Mouse (Mus musculus) forebrain, embryonic 11.5 days (tissue): ENCODE results near the gene Tubb4a. TPM values are rescaled to one million over a fixed set of nuclear protein-coding genes. Genes with fewer than 3 reads are reported as not detected.
A peak's percentile ranks its signal among the peaks of the same experiment; 100 is the strongest.

Experiments
- ATAC-seq: fragments of 200-750 bp; cut with Nextera tagmentation; replicated peaks from 2 replicates; pipeline ENCODE4 v1.8.0; 2017; ENCODE audit warnings: moderate TSS enrichment; ENCODE audit not compliant: low FRiP score
- DNase-seq: peaks from one replicate; pipeline ENCODE4 v3.0.0-alpha.2; 2017; ENCODE audit warnings: low spot score
- H3K27ac ChIP-seq: fragments of 300-500 bp; sonication (generic); 2 replicates; pipeline ENCODE4 v1.5.1; 2014; ENCODE audit warnings: low read depth, low read length
- H3K27me3 ChIP-seq: fragments of 300-500 bp; sonication (generic); 2 replicates; pipeline ENCODE4 v1.6.1; 2014; ENCODE audit warnings: mild to moderate bottlenecking, low read length, mixed read lengths; ENCODE audit not compliant: control insufficient read depth, insufficient read depth
- H3K36me3 ChIP-seq: fragments of 300-500 bp; sonication (generic); 2 replicates; pipeline ENCODE4 v1.6.1; 2014; ENCODE audit warnings: mild to moderate bottlenecking, low read length, moderate library complexity, mixed read lengths; ENCODE audit not compliant: control insufficient read depth, insufficient read depth
- H3K4me1 ChIP-seq: fragments of 300-500 bp; sonication (generic); replicated peaks from 2 replicates; pipeline ENCODE4 v1.6.1; 2014; ENCODE audit warnings: low read length, mixed read lengths; ENCODE audit not compliant: control insufficient read depth, insufficient read depth
- H3K4me2 ChIP-seq: fragments of 300-500 bp; sonication (generic); 2 replicates; pipeline ENCODE4 v1.6.1; 2014; ENCODE audit warnings: low read depth, mild to moderate bottlenecking, low read length, moderate library complexity, mixed read lengths; ENCODE audit not compliant: severe bottlenecking
- H3K4me3 ChIP-seq: fragments of 300-500 bp; sonication (generic); 2 replicates; pipeline ENCODE4 v1.5.1; 2014; ENCODE audit warnings: low read depth, low read length
- H3K9ac ChIP-seq: fragments of 300-500 bp; sonication (generic); 2 replicates; pipeline ENCODE4 v1.6.1; 2014; ENCODE audit warnings: low read length
- H3K9me3 ChIP-seq: fragments of 300-500 bp; sonication (generic); 2 replicates; pipeline ENCODE4 v1.6.1; 2016; ENCODE audit warnings: low read length, mixed read lengths; ENCODE audit not compliant: control insufficient read depth
- WGBS: fragments of 180-500 bp; shearing (Covaris S2); extraction: QIAGEN DNeasy Blood & Tissue Kit; methylation state at CpG from one replicate; pipeline ENCODE4 v1.1.7; 2014; 5-methylcytosine and 5-hydroxymethylcytosine counted together
- polyA plus RNA-seq: library from polyadenylated mRNA; unstranded; fragments of >200 nt; fragmentation: Nextera tagmentation; extraction: Ambion mirVana; gene quantifications from 2 replicates; pipeline ENCODE4 v1.2.1, GENCODE M21; 2014

The Tubb4a gene
- polyA plus RNA-seq, 1 experiment from 2014 or later, result 81.6 TPM

DNA sequence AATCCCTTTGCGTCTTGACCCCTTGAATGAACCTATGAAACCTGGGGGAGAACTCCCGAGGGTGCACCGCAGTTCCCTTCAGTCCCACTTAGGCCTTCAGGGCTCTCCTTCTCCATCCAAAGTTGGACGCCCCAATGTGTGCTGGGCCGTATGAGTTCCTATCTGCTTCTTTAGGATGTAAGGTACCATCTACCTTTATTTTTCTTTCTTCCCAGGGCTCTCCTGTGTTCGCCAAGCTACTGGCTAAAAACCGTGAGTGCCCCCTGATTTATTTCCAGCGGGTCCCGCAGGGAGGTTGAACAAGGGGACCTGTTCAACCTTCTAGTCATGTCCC, 18.4 kb upstream of the Tubb4a start:
- Histone ChIP-seq H3K9ac (peak overlapping the region; percentile 75), H3K27me3 (no peaks in the 10 kb centered on the region), H3K4me1 (peaks cover 8% of the 10 kb centered on the region), H3K27ac (no peak overlapping the region), H3K4me3 (peak overlapping the region; percentile 54), H3K4me2 (peak overlapping the region; percentile 76), H3K9me3 (no peaks in the 10 kb centered on the region), H3K36me3 (no peaks in the 10 kb centered on the region)
- 4% methylated on average over 9 of the region's 9 CpGs for WGBS
- DNase-seq (no peak), ATAC-seq (no peak)

DNA sequence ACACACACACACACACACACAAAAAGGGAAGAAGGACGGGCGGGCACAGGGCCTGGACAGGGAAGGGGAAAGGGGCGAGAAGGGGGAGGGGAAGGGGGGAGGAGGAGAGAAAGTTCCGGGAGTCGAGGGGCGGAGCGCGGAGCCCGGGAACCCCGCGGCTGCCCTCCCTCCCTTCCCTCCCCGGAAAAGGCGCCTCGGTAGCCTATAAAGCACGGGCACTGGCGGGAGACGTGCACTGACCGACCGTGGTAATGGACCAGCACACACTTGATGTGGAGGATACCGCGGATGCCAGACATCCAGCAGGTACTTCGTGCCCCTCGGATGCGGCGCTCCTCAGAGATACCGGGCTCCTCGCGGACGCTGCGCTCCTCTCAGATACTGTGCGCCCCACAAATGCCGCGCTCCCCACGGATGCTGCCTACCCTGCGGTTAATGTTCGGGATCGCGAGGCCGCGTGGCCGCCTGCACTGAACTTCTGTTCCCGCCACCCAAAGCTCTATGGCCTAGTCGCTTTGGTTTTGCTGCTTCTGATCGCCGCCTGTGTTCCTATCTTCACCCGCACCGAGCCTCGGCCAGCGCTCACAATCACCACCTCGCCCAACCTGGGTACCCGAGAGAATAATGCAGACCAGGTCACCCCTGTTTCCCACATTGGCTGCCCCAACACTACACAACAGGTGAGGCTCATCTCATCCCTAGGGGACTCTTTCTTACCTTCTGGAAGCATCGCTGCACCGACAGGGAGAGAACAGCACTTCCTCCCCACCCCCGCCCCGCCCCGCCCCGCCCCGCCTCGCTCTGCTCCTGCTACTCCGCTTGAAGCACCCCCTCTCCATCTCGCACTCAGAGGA, 17.8 kb upstream of the Tubb4a start, which contains the start of gene Tnfsf9:
Gene Tnfsf9 (plus strand): TSS at position 145 of the 854 bp plus-strand sequence.
- H3K9me3 ChIP-seq, result no peaks in the 10 kb centered on the region
- peak within 1 kb of the TSS; percentile 54 for H3K4me3 ChIP-seq
- no peaks in the 10 kb centered on the region for H3K36me3 ChIP-seq
- peak; percentile 88 for DNase-seq
- WGBS, result under 1% methylated on average over 58 of the region's 61 CpGs
- H3K9ac ChIP-seq, result peak within 1 kb of the TSS; percentile 75
- H3K4me2 ChIP-seq, result peak within 1 kb of the TSS; percentile 76
- ATAC-seq, result peak; percentile 83
- no peaks in the 10 kb centered on the region for H3K27me3 ChIP-seq
- H3K27ac ChIP-seq, result no peak within 1 kb of the TSS
- peaks cover 8% of the 10 kb centered on the region for H3K4me1 ChIP-seq

DNA sequence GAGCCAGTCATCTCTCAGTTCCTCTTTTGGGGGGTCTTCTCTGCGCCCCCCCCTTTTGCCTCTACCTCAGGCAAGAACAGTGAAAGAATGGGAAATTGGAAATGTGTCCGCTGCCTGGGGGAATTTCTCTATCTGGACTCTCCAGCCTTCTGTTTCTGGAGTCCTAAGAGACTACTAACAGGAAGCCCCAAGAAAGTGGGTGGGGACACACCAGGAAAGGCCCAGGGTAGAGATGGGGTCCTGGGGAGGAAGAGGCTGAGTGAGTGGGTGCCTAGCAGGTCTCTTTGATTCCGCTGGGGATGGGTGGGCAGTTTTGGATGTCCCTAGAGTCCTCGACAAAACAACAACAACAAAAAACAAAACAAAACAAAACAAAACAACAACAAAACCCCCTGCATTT, 16.9 kb upstream of the Tubb4a start:
- DNase-seq, result no peak
- Histone ChIP-seq H3K9me3 (no peaks in the 10 kb centered on the region), H3K27ac (no peak overlapping the region), H3K36me3 (no peaks in the 10 kb centered on the region), H3K4me2 (peak overlapping the region; percentile 76), H3K4me1 (peaks cover 8% of the 10 kb centered on the region), H3K9ac (peak overlapping the region; percentile 75), H3K4me3 (no peak overlapping the region; the same call in 1 of the 2 replicates), H3K27me3 (no peaks in the 10 kb centered on the region)
- 46% methylated on average over 4 of the region's 4 CpGs for WGBS
- ATAC-seq, result 0 out of 2 replicates have a peak, but pooled peaks have one; percentile 4

DNA sequence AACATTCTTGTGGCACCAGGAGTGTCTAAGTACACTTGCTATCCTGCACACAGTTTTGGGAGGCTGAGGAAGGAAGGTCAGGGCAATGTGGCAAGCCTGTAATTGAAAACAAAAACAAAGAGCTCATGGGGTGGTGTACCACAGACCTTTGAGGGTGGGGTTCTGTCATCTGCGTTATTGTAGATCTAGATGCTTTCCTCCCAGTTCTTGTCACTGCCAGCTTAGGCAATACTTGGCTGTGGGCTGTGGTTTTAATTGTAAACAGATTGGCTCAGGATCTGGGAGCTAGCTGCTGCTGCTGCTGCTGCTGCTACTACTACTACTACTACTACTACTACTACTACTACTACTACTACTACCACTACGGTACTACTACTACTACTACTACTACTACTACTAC, 14.7 kb upstream of the Tubb4a start:
- H3K27ac ChIP-seq, result no peak overlapping the region

DNA sequence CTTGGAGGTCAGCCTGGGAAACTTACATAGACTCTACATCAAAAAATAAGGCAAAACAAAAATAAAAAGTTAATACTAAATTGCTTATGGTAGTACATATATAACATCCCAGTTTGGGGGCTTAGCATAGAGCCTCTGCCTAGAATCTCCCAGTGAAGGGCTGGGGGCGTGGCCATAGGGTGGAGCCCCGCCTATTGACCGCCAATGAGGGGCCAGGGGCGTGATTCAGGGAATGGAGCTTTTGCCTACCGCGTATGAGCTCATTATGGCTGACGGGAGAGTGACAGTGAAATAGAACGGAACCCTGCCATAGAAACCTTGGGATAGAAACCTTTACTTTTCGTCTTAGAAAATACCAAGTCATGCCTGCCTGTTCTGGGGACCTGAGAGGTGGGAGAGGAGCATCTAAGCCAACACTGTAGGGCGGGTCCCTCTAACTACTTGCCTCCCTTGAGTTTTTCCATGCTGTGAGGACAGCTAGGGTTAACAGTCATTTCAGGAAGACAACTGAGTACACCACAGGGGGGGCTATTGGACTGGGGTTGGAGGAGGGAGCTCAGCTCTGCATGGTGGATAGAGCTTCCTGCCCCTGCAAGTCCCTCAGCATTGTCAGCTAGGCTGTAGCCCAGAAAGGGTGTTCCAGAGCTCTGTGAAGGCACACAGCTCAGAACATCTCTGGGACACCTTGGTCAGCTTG, 12.2 kb upstream of the Tubb4a start:
- H3K27ac ChIP-seq, result no peak overlapping the region
- H3K4me3 ChIP-seq, result no peak overlapping the region
- WGBS, result 10% methylated on average over 10 of the region's 10 CpGs
- no peaks in the 10 kb centered on the region for H3K9me3 ChIP-seq
- H3K9ac ChIP-seq, result no peak overlapping the region
- DNase-seq (no peak), ATAC-seq (no peak)
- no peaks in the 10 kb centered on the region for H3K27me3 ChIP-seq
- no peak overlapping the region for H3K4me2 ChIP-seq
- no peaks in the 10 kb centered on the region for H3K36me3 ChIP-seq
- H3K4me1 ChIP-seq, result no peaks in the 10 kb centered on the region; the same call in 1 of the 2 replicates

More for the DNA sequence above, 14.7 kb upstream of the Tubb4a start:
- Histone ChIP-seq H3K9me3 (no peaks in the 10 kb centered on the region), H3K27me3 (no peaks in the 10 kb centered on the region), H3K36me3 (no peaks in the 10 kb centered on the region), H3K4me1 (peaks cover 6% of the 10 kb centered on the region), H3K4me3 (no peak overlapping the region), H3K4me2 (no peak overlapping the region), H3K9ac (no peak overlapping the region)
- WGBS, result 74% methylated on average over 2 of the region's 2 CpGs
- DNase-seq (no peak), ATAC-seq (no peak)

DNA sequence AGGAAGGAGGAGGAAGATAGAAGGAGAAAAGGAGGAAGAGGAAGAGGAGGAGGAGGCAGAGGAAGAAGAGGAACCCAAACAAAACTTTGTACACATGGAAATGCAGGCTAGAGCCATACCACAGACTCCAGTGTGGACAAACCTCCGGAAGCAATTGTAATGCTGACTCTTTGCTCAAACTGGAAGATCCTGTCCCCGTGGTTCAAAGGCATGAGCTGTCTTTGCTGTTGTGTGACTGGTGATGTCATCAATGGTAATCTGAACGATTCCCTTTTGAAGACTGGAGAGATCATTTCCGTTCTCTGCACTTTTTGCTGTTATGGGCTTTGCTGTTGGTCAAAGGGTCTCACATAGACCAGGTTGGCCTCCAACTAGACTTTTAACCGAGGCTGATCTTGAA, 10.7 kb upstream of the Tubb4a start:
- H3K4me2 ChIP-seq, result no peak overlapping the region
- H3K27me3 ChIP-seq, result no peaks in the 10 kb centered on the region
- no peaks in the 10 kb centered on the region for H3K9me3 ChIP-seq
- no peak overlapping the region for H3K9ac ChIP-seq
- WGBS, result 88% methylated on average over 5 of the region's 5 CpGs
- no peaks in the 10 kb centered on the region for H3K36me3 ChIP-seq
- no peaks in the 10 kb centered on the region for H3K4me1 ChIP-seq
- no peak for ATAC-seq
- H3K4me3 ChIP-seq, result no peak overlapping the region
- no peak for DNase-seq
- H3K27ac ChIP-seq, result no peak overlapping the region

DNA sequence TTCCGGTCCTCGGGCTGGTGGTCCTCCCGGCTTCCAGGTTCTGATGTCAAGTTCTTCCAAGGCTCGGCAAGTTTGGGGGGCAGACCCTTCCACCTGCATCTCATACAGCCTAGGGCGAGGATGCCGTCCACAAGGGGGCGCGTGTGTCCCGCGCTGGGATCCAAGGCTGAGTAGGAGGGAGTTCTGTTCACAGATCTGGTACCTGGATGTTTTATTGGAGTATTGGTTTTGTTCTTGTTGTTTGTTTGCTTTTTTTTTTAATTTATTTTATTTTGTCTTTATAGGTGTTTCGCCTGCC, 9.0 kb upstream of the Tubb4a start:
- H3K27ac ChIP-seq, result no peak overlapping the region
- no peaks in the 10 kb centered on the region for H3K27me3 ChIP-seq
- peak overlapping the region; percentile 39 for H3K4me2 ChIP-seq
- WGBS, result 1% methylated on average over 11 of the region's 11 CpGs
- peak; percentile 93 for DNase-seq
- H3K4me1 ChIP-seq, result no peaks in the 10 kb centered on the region
- peak; percentile 78 for ATAC-seq
- H3K9me3 ChIP-seq, result no peaks in the 10 kb centered on the region
- no peak overlapping the region for H3K4me3 ChIP-seq
- no peaks in the 10 kb centered on the region for H3K36me3 ChIP-seq
- no peak overlapping the region for H3K9ac ChIP-seq

DNA sequence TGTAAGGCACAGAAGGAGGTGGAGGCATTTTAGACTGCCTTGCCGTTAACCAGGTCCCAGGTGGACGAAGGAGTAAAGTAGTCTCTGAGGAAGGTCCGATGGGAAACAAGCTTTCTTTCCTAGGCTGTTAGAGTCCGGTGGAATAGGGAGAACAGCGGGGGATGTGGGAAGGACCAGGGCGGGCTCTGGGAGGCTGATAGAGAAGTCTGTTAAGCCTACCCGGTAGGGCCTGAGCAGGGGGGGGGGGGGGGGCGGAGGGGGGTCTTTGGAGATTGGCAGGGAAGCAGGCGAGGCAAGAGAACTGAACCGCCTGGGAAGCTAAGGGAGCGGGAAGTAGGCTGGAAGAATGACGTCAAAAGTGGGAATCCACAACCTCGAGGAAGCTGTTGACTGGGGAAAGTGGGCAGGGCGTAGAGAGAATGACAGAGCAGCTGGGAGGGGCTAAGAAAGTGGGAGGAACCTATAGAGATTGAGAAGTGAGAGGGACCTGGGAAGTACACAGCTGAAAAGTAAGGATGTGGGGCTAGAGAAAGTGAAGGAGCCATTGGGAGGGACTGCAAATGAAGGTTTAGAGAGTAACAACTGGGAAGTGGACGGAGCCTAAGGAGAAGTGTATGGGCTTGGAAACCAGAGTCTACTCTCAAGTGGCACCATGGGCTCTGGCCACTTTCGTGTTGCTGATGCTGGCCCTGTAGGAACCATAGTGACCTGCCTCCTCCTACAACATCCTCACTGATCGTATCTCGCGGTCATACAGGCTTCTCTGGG, 8.5 kb upstream of the Tubb4a start:
- peak overlapping the region; percentile 39 for H3K4me2 ChIP-seq
- no peak overlapping the region for H3K27ac ChIP-seq
- H3K4me1 ChIP-seq, result no peaks in the 10 kb centered on the region
- 0 out of 2 replicates have a peak overlapping the region, but pooled peaks have one; percentile 3 for H3K4me3 ChIP-seq
- under 1% methylated on average over 18 of the region's 19 CpGs for WGBS
- no peaks in the 10 kb centered on the region for H3K27me3 ChIP-seq
- DNase-seq (peak; percentile 67), ATAC-seq (peak; percentile 87)
- no peaks in the 10 kb centered on the region for H3K9me3 ChIP-seq
- no peaks in the 10 kb centered on the region for H3K36me3 ChIP-seq
- no peak overlapping the region for H3K9ac ChIP-seq
